Mouse (Mus musculus) megakaryocyte progenitor cell, adult 5-6 weeks (primary cell): ENCODE measurements around the gene Il18. TPM values are rescaled to one million over a fixed set of nuclear protein-coding genes. Genes with fewer than 3 reads are reported as not detected.
A peak's percentile ranks its signal among the peaks of the same experiment; 100 is the strongest.

Experiments
- ATAC-seq: replicated peaks from 2 replicates; pipeline ENCODE4 v1.8.0; 2016; ENCODE audit warnings: mild to moderate bottlenecking, moderate TSS enrichment, inconsistent platforms; ENCODE audit not compliant: poor library complexity
- total RNA-seq, 2 experiments: library from RNA; stranded (forward) in 1 of 2; stranded (reverse) in 1 of 2; fragments of 157-497, 149-512 nt in 1 of 2; fragments of 200-1000 nt in 1 of 2; gene quantifications; 2 replicates each; pipeline versions ENCODE4 v1.2.3 to v1.2.4; 2015 to 2017

Gene Il18
- total RNA-seq, 2 experiments from 2014 or later, result 0.37 to 5.0 TPM

DNA sequence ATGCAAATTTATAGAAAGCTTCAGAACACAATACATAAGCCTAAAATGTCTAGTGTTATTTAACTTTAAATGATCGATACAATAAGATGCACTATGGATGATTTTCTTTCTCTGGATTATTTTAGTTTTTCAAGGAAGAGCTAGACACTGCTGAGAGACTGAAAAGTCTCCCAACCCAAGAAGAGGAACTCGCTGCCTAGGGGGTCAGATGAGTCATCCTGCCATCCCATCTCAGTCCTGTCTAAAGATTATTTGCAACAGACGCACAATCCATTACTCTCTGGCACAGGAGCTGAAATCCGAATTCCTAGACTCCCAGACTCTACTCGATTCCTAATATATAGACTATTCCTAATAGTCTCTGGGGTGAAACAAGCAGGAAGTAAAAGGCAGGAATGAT lies 2.4 kb upstream of the Il18 start:
- ATAC-seq, result peak; percentile 45

- ATAC-seq, result peak; percentile 49; the same call in 1 of the 2 replicates
Measured at GRCm38 (mm10) chr9:50553547-50553946, 1.1 kb upstream of the Il18 start.

- no peak for ATAC-seq
Measured at GRCm38 (mm10) chr9:50555094-50555446, 443 bp downstream of the Il18 start, which contains the start of gene Bco2. Bco2 (minus strand) TSS chr9:50555181.

GRCm38 (mm10) chr9:50561145-50561917 lies 6.7 kb downstream of the Il18 start, which contains the start of gene Tex12:
Tex12 (minus strand) TSS chr9:50561325.
- ATAC-seq, result no peak

- no peak for ATAC-seq
Measured at GRCm38 (mm10) chr9:50561918-50562360, 7.3 kb downstream of the Il18 start.

DNA sequence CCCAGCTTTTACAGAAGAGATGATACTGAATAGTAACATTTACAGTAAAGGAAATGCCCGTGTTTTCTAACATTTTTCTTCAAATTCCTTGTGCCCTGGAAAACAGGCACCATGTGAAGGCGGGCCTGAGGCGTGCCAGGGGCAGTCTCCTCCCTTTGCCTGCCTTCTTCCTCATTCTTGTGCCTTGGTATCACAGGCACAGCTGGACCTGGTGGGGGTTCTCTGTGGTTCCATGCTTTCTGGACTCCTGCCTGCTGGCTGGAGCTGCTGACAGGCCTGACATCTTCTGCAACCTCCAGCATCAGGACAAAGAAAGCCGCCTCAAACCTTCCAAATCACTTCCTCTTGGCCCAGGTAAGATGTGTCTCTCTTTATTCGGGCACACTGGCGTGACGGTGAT lies 10.5 kb downstream of the Il18 start:
- ATAC-seq, result peak; percentile 70

- ATAC-seq, result no peak
Measured at GRCm38 (mm10) chr9:50565940-50566339, 11.3 kb downstream of the Il18 start.

- peak; percentile 61 for ATAC-seq
Measured at GRCm38 (mm10) chr9:50567372-50567771, 12.7 kb downstream of the Il18 start.

DNA sequence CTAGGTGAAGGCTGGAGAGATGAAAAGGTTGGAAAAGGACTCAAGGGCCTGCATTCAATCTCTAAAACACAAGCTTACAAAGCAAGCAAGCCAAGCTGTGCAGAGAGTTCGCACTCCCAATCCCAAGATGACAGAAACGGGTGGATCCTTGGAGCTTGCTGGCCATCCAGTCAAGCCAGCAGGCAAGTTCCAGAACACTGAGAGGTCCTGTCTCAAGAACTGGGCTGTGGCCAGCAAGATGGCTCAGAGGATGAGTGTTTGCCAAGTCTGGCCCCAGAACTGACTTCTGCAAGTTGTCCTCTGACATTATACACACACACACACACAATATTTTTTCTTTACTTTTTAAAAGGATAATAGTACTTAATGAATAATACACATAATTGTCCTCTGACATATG lies 13.3 kb downstream of the Il18 start:
- no peak for ATAC-seq

DNA sequence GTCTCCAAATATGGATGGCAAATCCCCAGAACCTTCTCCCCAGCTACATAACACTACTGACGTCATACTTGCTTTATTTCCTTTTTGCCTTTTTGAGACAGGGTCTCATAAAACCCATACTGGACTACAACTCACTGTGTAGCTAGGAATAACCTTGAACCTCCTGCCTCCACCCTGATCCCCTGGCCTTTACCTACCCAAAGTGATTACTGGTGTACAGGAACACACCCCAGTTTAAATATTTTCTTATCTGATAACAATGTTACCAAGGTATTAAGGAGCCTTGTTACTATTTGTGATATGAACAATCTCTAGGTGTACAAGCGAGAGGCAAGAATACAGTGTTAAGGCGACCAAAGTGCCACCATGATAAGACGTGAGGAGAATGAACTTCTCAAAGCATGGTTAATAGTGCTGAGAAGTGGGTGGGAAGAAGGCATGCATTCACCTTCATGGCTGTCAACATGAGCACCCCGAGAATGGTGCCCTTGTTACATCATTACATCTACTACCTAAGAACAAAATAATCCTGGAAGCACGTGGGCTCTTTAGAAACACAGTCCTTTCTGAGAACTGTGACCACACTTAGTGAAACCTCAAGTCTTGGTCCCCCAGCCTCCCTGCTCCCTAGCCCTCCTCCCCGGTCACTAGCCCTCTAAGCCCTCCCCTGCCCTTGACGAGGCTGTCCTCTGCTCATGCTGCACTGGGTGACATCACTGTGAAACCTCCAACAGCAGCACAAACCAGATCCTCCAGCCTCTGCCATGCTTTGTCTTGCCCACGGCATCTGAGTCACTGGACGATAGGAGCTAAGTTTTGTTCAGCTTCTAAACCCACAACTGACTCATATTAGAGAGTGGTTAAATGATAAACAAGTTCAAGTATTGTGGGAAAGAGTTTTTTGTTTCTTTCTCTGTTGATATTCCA lies 15.2 kb downstream of the Il18 start:
- no peak for ATAC-seq

- no peak for ATAC-seq
Measured at GRCm38 (mm10) chr9:50580370-50580769, 25.7 kb downstream of the Il18 start.

DNA sequence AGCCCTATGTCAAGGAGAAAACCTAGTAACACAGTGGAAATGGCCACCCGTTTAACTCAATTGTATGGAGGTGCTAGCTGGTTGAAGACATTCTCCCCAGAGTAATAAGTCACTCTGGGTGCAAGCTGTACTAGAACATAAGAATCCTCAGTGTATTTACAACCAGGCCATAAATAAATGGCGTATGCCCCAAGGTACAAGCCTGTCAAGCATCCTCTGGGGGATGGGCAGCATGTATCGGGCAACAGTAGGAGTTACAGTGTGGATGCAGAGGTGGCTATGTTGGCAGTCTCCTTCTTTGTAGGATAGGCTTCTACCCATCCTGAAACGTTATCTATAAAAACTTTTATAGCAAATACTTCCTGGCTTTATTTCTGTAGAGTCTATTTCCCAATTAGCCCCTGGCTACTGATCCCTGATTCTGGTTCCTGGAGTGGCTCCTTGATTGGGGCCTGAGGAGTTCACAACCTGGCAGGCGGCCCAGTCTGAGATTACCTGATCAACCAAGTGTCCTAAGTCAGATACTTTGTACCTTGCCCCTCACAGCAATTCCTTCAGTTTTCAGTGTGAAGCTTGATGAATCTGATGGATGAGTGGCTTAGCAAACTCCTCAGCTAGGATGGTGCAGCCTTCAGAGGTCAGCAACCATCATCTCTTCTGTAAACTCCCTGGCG lies 30.7 kb downstream of the Il18 start:
- ATAC-seq, result no peak

DNA sequence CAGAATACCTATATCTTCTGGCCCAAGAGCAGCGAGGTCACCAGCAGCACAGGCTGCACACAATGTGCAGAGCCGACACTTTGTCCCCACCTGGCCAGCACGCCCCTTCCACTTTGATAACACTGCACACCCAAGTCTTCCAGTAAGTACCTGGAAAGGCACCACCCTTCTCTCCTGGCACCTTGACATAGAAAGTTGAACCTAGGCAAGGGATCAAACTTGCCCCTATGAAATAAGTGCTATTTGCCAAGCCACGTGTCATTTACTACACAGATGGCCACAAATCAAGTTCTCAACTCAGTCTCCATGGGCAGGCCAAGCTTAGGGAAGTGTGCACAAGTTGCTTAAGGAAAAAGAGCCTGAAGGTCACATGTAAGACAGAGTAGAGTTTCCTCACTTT lies 32.3 kb downstream of the Il18 start:
- no peak for ATAC-seq

- peak; percentile 76 for ATAC-seq
Measured at GRCm38 (mm10) chr9:50590856-50591518, 36.4 kb downstream of the Il18 start.

DNA sequence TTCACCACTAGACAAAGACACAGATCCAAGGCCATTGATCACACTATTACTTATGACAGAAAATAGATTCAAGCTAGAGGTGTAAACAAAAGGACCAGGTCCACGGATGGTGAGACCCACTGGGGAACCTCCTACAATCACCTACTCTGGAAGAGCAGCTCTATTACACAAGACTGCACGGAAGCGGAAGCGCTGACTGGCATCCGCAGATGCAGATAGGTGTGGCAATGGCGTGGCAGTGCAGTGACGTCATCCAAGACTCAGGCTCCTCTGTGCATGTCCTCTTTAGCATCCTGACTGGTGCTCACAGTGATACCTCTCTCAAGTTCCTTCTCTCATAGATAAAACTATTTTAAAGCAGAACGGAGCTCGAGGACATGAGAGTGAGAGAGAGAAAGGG lies 38.3 kb downstream of the Il18 start:
- ATAC-seq, result peak; percentile 79

GRCm38 (mm10) chr9:50593544-50593943 lies 38.9 kb downstream of the Il18 start:
- peak; percentile 71 for ATAC-seq

DNA sequence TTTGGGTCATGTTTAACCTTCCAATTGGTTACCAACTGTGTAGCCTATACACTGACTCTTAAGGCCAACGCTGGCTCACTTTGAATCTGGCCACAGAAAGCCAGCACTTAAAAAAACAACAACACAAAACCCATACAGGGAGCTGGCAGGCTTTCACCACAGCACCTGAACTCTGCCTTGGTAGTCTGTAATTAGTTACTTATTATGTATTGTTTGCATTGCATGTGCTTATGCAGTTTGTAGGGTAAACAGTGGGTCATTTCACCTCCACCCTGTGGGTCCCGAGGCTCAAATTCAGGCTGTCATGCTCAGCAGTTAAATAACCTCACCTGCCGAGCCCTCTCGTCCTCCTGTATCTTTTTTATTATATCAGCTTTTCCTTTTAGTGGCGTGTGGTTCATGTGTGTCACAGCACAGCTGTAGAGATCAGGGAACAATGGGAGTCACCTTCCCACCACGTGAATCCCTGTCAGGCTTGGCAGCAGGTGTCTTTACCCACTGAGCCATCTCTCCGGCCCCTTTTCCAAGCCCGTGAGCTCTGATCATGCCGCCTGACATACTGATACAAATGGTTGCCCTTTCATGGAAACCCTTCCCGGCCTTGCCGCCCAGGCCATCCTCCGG lies 40.3 kb downstream of the Il18 start:
- no peak for ATAC-seq

DNA sequence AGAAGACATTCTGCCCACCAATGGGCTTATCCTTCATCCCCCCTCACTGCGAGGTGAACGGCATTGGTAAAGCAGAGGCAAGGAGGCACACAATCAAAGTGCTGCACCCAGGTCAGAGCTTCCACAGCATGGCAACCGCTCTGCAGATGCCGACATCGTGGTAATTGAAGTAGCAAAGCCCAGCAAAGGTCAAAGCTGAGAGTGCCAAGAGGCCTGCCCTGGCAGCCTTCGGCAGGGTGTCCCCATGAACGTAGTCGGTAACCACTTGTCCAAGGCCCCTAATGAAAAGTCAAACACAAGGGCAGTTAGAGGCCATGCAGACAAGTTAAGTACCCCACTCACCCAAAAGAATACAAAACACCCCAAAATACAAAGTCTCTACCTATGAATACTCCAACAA lies 42.3 kb downstream of the Il18 start:
- ATAC-seq, result no peak

- peak; percentile 50 for ATAC-seq
Measured at GRCm38 (mm10) chr9:50601536-50601935, 46.9 kb downstream of the Il18 start.
